Comparison of ENCODE assay signal across 22 mouse cellular contexts in genomic region chr17:13215595-13215994, GRCm38 (mm10). TPM values are rescaled to one million over a fixed set of nuclear protein-coding genes. Genes with fewer than 3 reads are reported as not detected.
DNase-seq lines count a peak whose midpoint lies in the region; ATAC-seq and TF ChIP-seq lines count a peak whose summit lies in the region.
"Had no signal": no experiment of that assay in that cellular context is flagged by ENCODE, and none has a peak within 500 bp of the region (broad histone marks: within the 10 kb centered on the region; RNA-seq: fewer than 3 reads in every experiment).

No protein-coding gene starts in this region.

- intact Hi-C loops in heart, postnatal 25 days (cut with DNase I): no loop called here

- no peaks in the 10 kb centered on the region for H3K27me3 ChIP-seq in CH12.LX (replicated peaks)
- H3K27me3 ChIP-seq in forebrain, embryonic 11.5 days (ENCODE audit: control insufficient read depth, insufficient read depth, low read length): no peaks in the 10 kb centered on the region
- H3K27me3 ChIP-seq: heart, embryonic 13.5 days; limb, embryonic 13.5 days; liver, embryonic 15.5 days; midbrain, embryonic 15.5 days; stomach, embryonic 15.5 days had no signal

- peak; percentile 54 for TF ChIP-seq RAD21 in CH12.LX (IDR thresholded peaks at IDR 0.05; ENCODE audit: low read depth, low read length)

- ATAC-seq in forebrain, embryonic 11.5 days (replicated peaks; ENCODE audit: low FRiP score): no peak
- ATAC-seq: CD4-positive, CD25-positive, alpha-beta regulatory T cell, adult 4 months; forebrain, embryonic 14.5 days; midbrain, embryonic 15.5 days had no signal

- no peaks in the 10 kb centered on the region for H3K4me1 ChIP-seq in lung, adult 2 months (ENCODE audit: control insufficient read depth, insufficient read depth, low read length)
- H3K4me1 ChIP-seq in CH12.LX (ENCODE audit: control insufficient read depth in 1 of 2, insufficient read depth in 2 of 2): no peaks in the 10 kb centered on the region
- no peaks in the 10 kb centered on the region for H3K4me1 ChIP-seq in forebrain, embryonic 11.5 days (replicated peaks; ENCODE audit: control insufficient read depth, insufficient read depth, low read length)
- H3K4me1 ChIP-seq: embryonic facial prominence, embryonic 10.5 days; heart, embryonic 13.5 days; hindbrain, embryonic 10.5 days; limb, embryonic 13.5 days; liver, embryonic 15.5 days; midbrain, embryonic 15.5 days; stomach, embryonic 15.5 days had no signal

- dilution Hi-C loops in CH12.LX (cut with MboI; ENCODE audit: extremely low pct_ligation_motif_present, extremely low pct_unique_long_range_greater_than_20kb, low sequenced_read_pairs): no loop called here

- H3K4me2 ChIP-seq in CH12.LX (ENCODE audit: insufficient read depth, low read depth, poor library complexity, severe bottlenecking): no peak overlapping the region
- no peak overlapping the region for H3K4me2 ChIP-seq in forebrain, embryonic 11.5 days (ENCODE audit: low read depth, low read length, severe bottlenecking)
- H3K4me2 ChIP-seq: heart, embryonic 13.5 days; limb, embryonic 13.5 days; liver, embryonic 15.5 days; midbrain, embryonic 15.5 days; stomach, embryonic 15.5 days had no signal

- in situ Hi-C loops in CH12.LX (cut with MboI; ENCODE audit: low pct_ligation_motif_present, low pct_unique_long_range_greater_than_20kb, low sequenced_read_pairs): no loop called here

- no peaks in the 10 kb centered on the region for H3K79me2 ChIP-seq in CH12.LX (replicated peaks; ENCODE audit: control insufficient read depth, extremely low read depth, insufficient read depth, poor library complexity, severe bottlenecking)

- no peak overlapping the region for H3K27ac ChIP-seq in CH12.LX (ENCODE audit: insufficient read depth, low read depth)
- H3K27ac ChIP-seq in forebrain, embryonic 11.5 days (ENCODE audit: low read depth, low read length): no peak overlapping the region
- H3K27ac ChIP-seq: embryonic facial prominence, embryonic 10.5 days; heart, embryonic 13.5 days; hindbrain, embryonic 10.5 days; limb, embryonic 13.5 days; liver, embryonic 15.5 days; midbrain, embryonic 15.5 days; stomach, embryonic 15.5 days had no signal

- H3K9me3 ChIP-seq in CH12.LX (replicated peaks; ENCODE audit: low read length): peaks cover 54% of the 10 kb centered on the region
- H3K9me3 ChIP-seq in forebrain, embryonic 11.5 days (ENCODE audit: control insufficient read depth, low read length): peaks cover 90% of the 10 kb centered on the region

- peak; percentile 39 for DNase-seq in heart, postnatal 4 days
- no peak for DNase-seq in heart, postnatal 25 days (ENCODE audit: low spot score)
- DNase-seq in lung, adult 2 months: no peak
- DNase-seq in lung, postnatal 14 days: no peak
- DNase-seq in CH12.LX (ENCODE audit: extremely low read depth): peak; percentile 17
- peak; percentile 14 for DNase-seq in MN1 (ENCODE audit: low spot score)
- DNase-seq in forebrain, embryonic 11.5 days (ENCODE audit: low spot score): no peak
- DNase-seq: adrenal gland, adult 8-10 months; cerebellum, adult 11-12 months had no signal

- no peak for TF ChIP-seq POLR2A in lung, adult 2 months (IDR thresholded peaks at IDR 0.05; ENCODE audit: borderline replicate concordance, extremely low read depth, low read depth, low read length)
- no peak for TF ChIP-seq POLR2A in CH12.LX (IDR thresholded peaks at IDR 0.05; ENCODE audit: low read depth, low read length)

- TF ChIP-seq EP300 in CH12.LX (IDR thresholded peaks at IDR 0.05; ENCODE audit: low read length): no peak

- 73% methylated on average over 2 of the region's 2 CpGs for WGBS in lung, adult 2 months
- WGBS in forebrain, embryonic 11.5 days: 80% methylated on average over 2 of the region's 2 CpGs

- H3K36me3 ChIP-seq in CH12.LX (replicated peaks in 1 of 2; ENCODE audit: control insufficient read depth in 1 of 2, insufficient read depth in 1 of 2, low read length in 1 of 2): no peaks in the 10 kb centered on the region
- 0 out of 2 replicates have a peak, but pooled peaks cover 2% of the 10 kb centered on the region for H3K36me3 ChIP-seq in forebrain, embryonic 11.5 days (ENCODE audit: control insufficient read depth, insufficient read depth, low read length)
- H3K36me3 ChIP-seq: embryonic facial prominence, embryonic 10.5 days; heart, embryonic 13.5 days; hindbrain, embryonic 10.5 days; limb, embryonic 13.5 days; liver, embryonic 15.5 days; midbrain, embryonic 15.5 days; stomach, embryonic 15.5 days had no signal

- no peak overlapping the region for H3K9ac ChIP-seq in CH12.LX (ENCODE audit: insufficient read depth, low read depth)
- no peak overlapping the region for H3K9ac ChIP-seq in forebrain, embryonic 11.5 days (ENCODE audit: low read length)
- H3K9ac ChIP-seq: heart, embryonic 13.5 days; limb, embryonic 13.5 days; liver, embryonic 15.5 days; midbrain, embryonic 15.5 days; stomach, embryonic 15.5 days had no signal

- H3K4me3 ChIP-seq in lung, adult 2 months (replicated peaks; ENCODE audit: extremely low read depth, low read depth, low read length): no peak overlapping the region
- H3K4me3 ChIP-seq in CH12.LX (replicated peaks in 1 of 3; ENCODE audit: low read depth in 2 of 3, low read length in 2 of 3, poor library complexity in 1 of 3): no peak overlapping the region
- no peak overlapping the region for H3K4me3 ChIP-seq in forebrain, embryonic 11.5 days (ENCODE audit: low read depth, low read length)
- H3K4me3 ChIP-seq: embryonic facial prominence, embryonic 10.5 days; heart, embryonic 13.5 days; hindbrain, embryonic 10.5 days; limb, embryonic 13.5 days; liver, embryonic 15.5 days; midbrain, embryonic 15.5 days; stomach, embryonic 15.5 days had no signal

- 0 out of 2 replicates have a peak, but pooled peaks have one; percentile 14 for TF ChIP-seq CTCF in lung, adult 2 months (IDR thresholded peaks at IDR 0.05; ENCODE audit: insufficient read depth, low read length)
- TF ChIP-seq CTCF in CH12.LX (conservative IDR thresholded peaks at IDR 0.05 in 1 of 2, IDR thresholded peaks at IDR 0.05 in 1 of 2; ENCODE audit: low read depth in 2 of 2, low read length in 2 of 2): peak in 1 of 2 experiments; percentile 50; a peak in 2 of 4 replicates

TF ChIP-seq in CH12.LX, 34 proteins besides CTCF, POLR2A, EP300 and RAD21:
- no peak for TF ChIP-seq IRF4 (IDR thresholded peaks at IDR 0.05; ENCODE audit: low read depth, low read length)
- TF ChIP-seq SMC3 (IDR thresholded peaks at IDR 0.05; ENCODE audit: low read depth, low read length): no peak
- no peak for TF ChIP-seq E2F4 (IDR thresholded peaks at IDR 0.05; ENCODE audit: insufficient replicate concordance, low read depth, low read length)
- TF ChIP-seq ZNF384 (IDR thresholded peaks at IDR 0.05; ENCODE audit: low read depth, low read length): no peak
- TF ChIP-seq MXI1 (IDR thresholded peaks at IDR 0.05; ENCODE audit: low read depth, low read length): no peak
- no peak for TF ChIP-seq CHD1 (IDR thresholded peaks at IDR 0.05; ENCODE audit: low read depth, low read length)
- no peak for TF ChIP-seq UBTF (IDR thresholded peaks at IDR 0.05; ENCODE audit: low read depth, low read length)
- no peak for TF ChIP-seq MYC (IDR thresholded peaks at IDR 0.05; ENCODE audit: low read depth, low read length)
- no peak for TF ChIP-seq BHLHE40 (IDR thresholded peaks at IDR 0.05; ENCODE audit: low read depth, low read length)
- no peak for TF ChIP-seq PAX5 (IDR thresholded peaks at IDR 0.05; ENCODE audit: low read length)
- no peak for TF ChIP-seq HCFC1 (IDR thresholded peaks at IDR 0.05; ENCODE audit: low read depth, low read length)
- no peak for TF ChIP-seq TBP (conservative IDR thresholded peaks at IDR 0.05; ENCODE audit: low read depth, low read length)
- no peak for TF ChIP-seq JUN (IDR thresholded peaks at IDR 0.05; ENCODE audit: insufficient read depth, low read depth, low read length)
- no peak for TF ChIP-seq CHD2 (IDR thresholded peaks at IDR 0.05; ENCODE audit: low read length)
- TF ChIP-seq NELFE (IDR thresholded peaks at IDR 0.05; ENCODE audit: low read depth, low read length): no peak
- no peak for TF ChIP-seq USF2 (conservative IDR thresholded peaks at IDR 0.05; ENCODE audit: low read depth, low read length)

RNA-seq across cellular contexts. Expression of gene Smok2a, which starts 5.4 kb away (rescaled TPM):
- total RNA-seq in heart, postnatal 4 days (2021): not detected
- total RNA-seq in heart, postnatal 25 days (2021): not detected
- polyA plus RNA-seq in lung, adult 2 months (2012; rRNA removed): not detected in 2 replicates
- total RNA-seq in CH12.LX (2012; rRNA removed) (not detected in 2 replicates), CH12.LX (2014; rRNA removed) (not detected in 2 replicates)
- polyA plus RNA-seq in CH12.LX (2012; ENCODE audit: insufficient read length, low read depth): not detected in 2 replicates
- polyA plus RNA-seq in forebrain, embryonic 11.5 days (2014; fragmentation: Nextera tagmentation; extraction: Ambion mirVana): not detected in 2 replicates
- total RNA-seq: adrenal gland, adult 8-10 months; layer of hippocampus, adult 8-10 months; megakaryocyte, adult 5-6 weeks had no signal
- polyA plus RNA-seq: CD4-positive, CD25-positive, alpha-beta regulatory T cell, adult 4 months; embryonic facial prominence, embryonic 10.5 days; forebrain, embryonic 14.5 days; heart, embryonic 13.5 days; hindbrain, embryonic 10.5 days; limb, embryonic 13.5 days; liver, embryonic 15.5 days; midbrain, embryonic 15.5 days; spleen, adult 2 months; stomach, embryonic 15.5 days; thymus, postnatal 0 days had no signal

RNA-seq across cellular contexts. Expression of gene Smok2b, which starts 14.5 kb away (rescaled TPM):
- total RNA-seq in heart, postnatal 4 days (2021): not detected
- total RNA-seq in heart, postnatal 25 days (2021): not detected
- not detected in 2 replicates for polyA plus RNA-seq in lung, adult 2 months (2012; rRNA removed)
- total RNA-seq in CH12.LX (2012; rRNA removed): not detected in 2 replicates
- total RNA-seq in CH12.LX (2014; rRNA removed): not detected in 2 replicates
- polyA plus RNA-seq in CH12.LX (2012; ENCODE audit: insufficient read length, low read depth): not detected in 2 replicates
- polyA plus RNA-seq in forebrain, embryonic 11.5 days (2014; fragmentation: Nextera tagmentation; extraction: Ambion mirVana): not detected in 2 replicates
- total RNA-seq: adrenal gland, adult 8-10 months; layer of hippocampus, adult 8-10 months; megakaryocyte, adult 5-6 weeks had no signal
- polyA plus RNA-seq: CD4-positive, CD25-positive, alpha-beta regulatory T cell, adult 4 months; embryonic facial prominence, embryonic 10.5 days; forebrain, embryonic 14.5 days; heart, embryonic 13.5 days; hindbrain, embryonic 10.5 days; limb, embryonic 13.5 days; liver, embryonic 15.5 days; midbrain, embryonic 15.5 days; spleen, adult 2 months; stomach, embryonic 15.5 days; thymus, postnatal 0 days had no signal

Comparison
In these comparisons a context has a peak if more than half of its experiments do, and no peak if none do; other contexts are left out.
1. DNase-seq: peak in heart, postnatal 4 days (single experiment), CH12.LX (single experiment) and MN1 (single experiment); none in heart, postnatal 25 days (single experiment), lung, adult 2 months (single experiment), lung, postnatal 14 days (single experiment) and forebrain, embryonic 11.5 days (single experiment).